Mouse (Mus musculus) frontal cortex, postnatal 10 days (tissue): ENCODE measurements around the gene Bmpr1a.

ENCODE experiments used
- DNase-seq, 2 experiments: peaks; one replicate each; pipeline ENCODE4 v3.0.0; 2022; ENCODE audit warnings: low spot score in 2 of 2, mixed read lengths in 1 of 2

Gene Bmpr1a

GRCm38 (mm10) chr14:34505309-34505708 lies 2.2 kb upstream of the Bmpr1a start:
- no peak for DNase-seq

GRCm38 (mm10) chr14:34504377-34504776 lies 1.2 kb upstream of the Bmpr1a start:
- no peak for DNase-seq

GRCm38 (mm10) chr14:34503759-34504158 lies 618 bp upstream of the Bmpr1a start:
- DNase-seq, result no peak

GRCm38 (mm10) chr14:34502475-34503324 lies 441 bp downstream of the Bmpr1a start:
- peak; percentile 71 to 89 for DNase-seq

- DNase-seq, result peak; percentile 18 to 42
These were observed 1.2 kb downstream of the Bmpr1a start for GRCm38 (mm10) chr14:34501804-34502474.

GRCm38 (mm10) chr14:34501447-34501803 lies 1.7 kb downstream of the Bmpr1a start:
- no peak for DNase-seq

- DNase-seq, result no peak
These were observed 2.8 kb downstream of the Bmpr1a start for GRCm38 (mm10) chr14:34500309-34500708.

- no peak for DNase-seq
These were observed 3.5 kb downstream of the Bmpr1a start for GRCm38 (mm10) chr14:34499664-34500063.

GRCm38 (mm10) chr14:34497346-34497745 lies 5.8 kb downstream of the Bmpr1a start:
- DNase-seq, result no peak

- no peak for DNase-seq
These were observed 9.5 kb downstream of the Bmpr1a start for GRCm38 (mm10) chr14:34493682-34494081.

- no peak for DNase-seq
These were observed 10.5 kb downstream of the Bmpr1a start for GRCm38 (mm10) chr14:34492688-34493087.

- no peak for DNase-seq
These were observed 12.2 kb downstream of the Bmpr1a start for GRCm38 (mm10) chr14:34490965-34491364.

- DNase-seq, result no peak
These were observed 13.2 kb downstream of the Bmpr1a start for GRCm38 (mm10) chr14:34489928-34490327.

- no peak for DNase-seq
These were observed 17.0 kb downstream of the Bmpr1a start for GRCm38 (mm10) chr14:34486169-34486568.

GRCm38 (mm10) chr14:34483469-34484341 lies 19.4 kb downstream of the Bmpr1a start:
- no peak for DNase-seq

- DNase-seq, result no peak
These were observed 31.6 kb downstream of the Bmpr1a start for GRCm38 (mm10) chr14:34471591-34471990.

GRCm38 (mm10) chr14:34466291-34466690 lies 36.9 kb downstream of the Bmpr1a start:
- no peak for DNase-seq

GRCm38 (mm10) chr14:34459386-34459785 lies 43.8 kb downstream of the Bmpr1a start:
- DNase-seq, result no peak

- DNase-seq, result no peak
These were observed 44.3 kb downstream of the Bmpr1a start for GRCm38 (mm10) chr14:34458880-34459279.

- DNase-seq, result no peak
These were observed 48.9 kb downstream of the Bmpr1a start for GRCm38 (mm10) chr14:34454282-34454681.

GRCm38 (mm10) chr14:34453648-34454047 lies 49.5 kb downstream of the Bmpr1a start:
- no peak for DNase-seq

GRCm38 (mm10) chr14:34451872-34452271 lies 51.3 kb downstream of the Bmpr1a start:
- DNase-seq, result no peak
